ENCODE assay signal across 9 mouse cellular contexts in the genomic region with DNA sequence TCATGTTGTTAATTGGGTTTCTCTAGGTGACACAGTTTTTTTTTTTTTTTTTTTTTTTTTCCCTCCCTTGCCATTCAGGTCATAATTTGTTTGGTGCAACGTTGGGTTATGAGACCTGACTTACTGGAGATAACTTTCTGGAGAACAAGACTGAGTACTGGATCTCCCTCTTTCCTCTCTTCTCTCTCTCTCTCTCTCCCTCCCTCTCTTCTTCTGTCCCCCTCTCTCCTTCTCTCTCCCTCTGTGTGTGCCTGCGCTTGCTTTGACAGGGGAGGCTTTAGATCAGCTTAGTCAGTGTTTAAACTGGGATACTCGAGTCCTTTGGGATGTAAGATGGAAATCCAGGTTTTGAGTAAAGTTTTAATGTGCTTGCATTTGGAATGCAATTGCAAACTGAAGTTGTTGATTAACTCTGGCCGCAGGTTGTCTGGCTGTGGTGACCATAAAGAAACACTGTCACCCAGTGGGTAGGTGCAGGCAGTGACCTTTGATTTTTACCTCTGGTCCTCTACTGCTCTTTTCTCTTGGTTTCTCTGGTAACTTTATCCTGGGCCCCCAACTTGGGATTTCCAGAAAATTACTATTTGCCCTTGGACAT. TPM values are rescaled to one million over a fixed set of nuclear protein-coding genes. Genes with fewer than 3 reads are reported as not detected.
DNase-seq lines count a peak whose midpoint lies in the region; ATAC-seq and TF ChIP-seq lines count a peak whose summit lies in the region.
"Had no signal": no experiment of that assay in that cellular context is flagged by ENCODE, and none has a peak within 500 bp of the region (broad histone marks: within the 10 kb centered on the region; RNA-seq: fewer than 3 reads in every experiment).

No protein-coding gene starts in this region.

- H3K27me3 ChIP-seq in CH12.LX (replicated peaks) (no peaks in the 10 kb centered on the region), MEL (ENCODE audit: control insufficient read depth in 1 of 2, insufficient read depth in 2 of 2, low read length in 2 of 2) (no peaks in the 10 kb centered on the region)
- H3K27me3 ChIP-seq in hindbrain, postnatal 0 days (ENCODE audit: insufficient read depth, low read length), result no peaks in the 10 kb centered on the region
- H3K27me3 ChIP-seq in liver, embryonic 14.5 days (ENCODE audit: control insufficient read depth, insufficient read depth, low read length), result no peaks in the 10 kb centered on the region

- in situ Hi-C loops in CH12.LX (cut with MboI; ENCODE audit: low pct_ligation_motif_present, low pct_unique_long_range_greater_than_20kb, low sequenced_read_pairs), result loop anchor here (5.0 kb wide), 1 partner anchor 37 kb away; the partner anchor contains the start of gene Psmb6

- intact Hi-C loops in left cerebral cortex, postnatal 14 days (cut with DNase I), result loop anchor here (5.0 kb wide), 1 partner anchor 43 kb away; no protein-coding TSS in a partner anchor

- 35% methylated on average over 4 of the region's 4 CpGs for WGBS in hindbrain, postnatal 0 days
- WGBS in liver, embryonic 14.5 days (ENCODE audit: insufficient replicate concordance), result 36% methylated on average over 4 of the region's 4 CpGs

- H3K4me2 ChIP-seq in CH12.LX (ENCODE audit: insufficient read depth, low read depth, poor library complexity, severe bottlenecking), result peak overlapping the region; percentile 75
- peak overlapping the region; percentile 92 for H3K4me2 ChIP-seq in hindbrain, postnatal 0 days (ENCODE audit: low read depth, low read length)
- peak overlapping the region; percentile 91 for H3K4me2 ChIP-seq in liver, embryonic 14.5 days (ENCODE audit: low read depth)

- H3K9me3 ChIP-seq in CH12.LX (replicated peaks; ENCODE audit: low read length), result no peaks in the 10 kb centered on the region
- no peaks in the 10 kb centered on the region for H3K9me3 ChIP-seq in MEL (replicated peaks; ENCODE audit: insufficient read depth, low read length)
- no peaks in the 10 kb centered on the region for H3K9me3 ChIP-seq in hindbrain, postnatal 0 days (ENCODE audit: low read length)
- no peaks in the 10 kb centered on the region for H3K9me3 ChIP-seq in liver, embryonic 14.5 days (ENCODE audit: control insufficient read depth, low read length)

- H3K4me3 ChIP-seq in CH12.LX (replicated peaks in 1 of 3; ENCODE audit: low read depth in 2 of 3, low read length in 2 of 3, poor library complexity in 1 of 3) (peak overlapping the region in 2 of 3 experiments; percentile 82 to 97), MEL (ENCODE audit: control insufficient read depth in 1 of 2, insufficient read depth in 1 of 2, low read depth in 2 of 2, low read length in 2 of 2) (peak overlapping the region; percentile 73 to 75)
- peak overlapping the region; percentile 91 for H3K4me3 ChIP-seq in hindbrain, postnatal 0 days (ENCODE audit: low read length)
- peak overlapping the region; percentile 73 to 93 for H3K4me3 ChIP-seq in liver, embryonic 14.5 days (ENCODE audit: insufficient read depth in 1 of 2, low read depth in 2 of 2, low read length in 2 of 2)

- H3K79me2 ChIP-seq in CH12.LX (replicated peaks; ENCODE audit: control insufficient read depth, extremely low read depth, insufficient read depth, poor library complexity, severe bottlenecking) (peaks cover 17% of the 10 kb centered on the region), MEL (ENCODE audit: control insufficient read depth, insufficient read depth, low read length, poor library complexity) (peaks cover 27% of the 10 kb centered on the region)

- ATAC-seq in hindbrain, postnatal 0 days, result no peak
- ATAC-seq in liver, embryonic 14.5 days (ENCODE audit: insufficient read depth), result no peak

- peaks cover 8 to 63% of the 10 kb centered on the region in 2 experiments; a peak in 3 of 4 replicates for H3K4me1 ChIP-seq in CH12.LX (ENCODE audit: control insufficient read depth in 1 of 2, insufficient read depth in 2 of 2)
- peaks cover 0 to 28% of the 10 kb centered on the region in 2 experiments; a peak in 3 of 4 replicates for H3K4me1 ChIP-seq in MEL (ENCODE audit: control insufficient read depth in 1 of 2, insufficient read depth in 2 of 2, low read length in 2 of 2)
- peaks cover 13% of the 10 kb centered on the region for H3K4me1 ChIP-seq in hindbrain, postnatal 0 days (ENCODE audit: insufficient read depth, low read length)
- H3K4me1 ChIP-seq in liver, embryonic 14.5 days (replicated peaks; ENCODE audit: control insufficient read depth in 2 of 2, insufficient read depth in 2 of 2, low read length in 1 of 2), result peaks cover 11 to 28% of the 10 kb centered on the region in 2 experiments

- no peak for TF ChIP-seq EP300 in CH12.LX (IDR thresholded peaks at IDR 0.05; ENCODE audit: low read length)
- TF ChIP-seq EP300 in MEL (IDR thresholded peaks at IDR 0.05; ENCODE audit: low read depth in 1 of 2, low read length in 2 of 2), result no peak
- TF ChIP-seq EP300 in liver, embryonic 14.5 days (IDR thresholded peaks at IDR 0.05; ENCODE audit: low read depth), result no peak

- dilution Hi-C loops in CH12.LX (cut with MboI; ENCODE audit: extremely low pct_ligation_motif_present, extremely low pct_unique_long_range_greater_than_20kb, low sequenced_read_pairs), result no loop called here

- H3K27ac ChIP-seq in CH12.LX (ENCODE audit: insufficient read depth, low read depth) (no peak overlapping the region), MEL (ENCODE audit: control insufficient read depth, low read depth, low read length) (peak overlapping the region; percentile 20; the same call in 1 of the 2 replicates)
- H3K27ac ChIP-seq in hindbrain, postnatal 0 days, result no peak overlapping the region
- H3K27ac ChIP-seq in liver, embryonic 14.5 days, result peak overlapping the region; percentile 41; the same call in 1 of the 2 replicates

- TF ChIP-seq POLR2A in CH12.LX (IDR thresholded peaks at IDR 0.05; ENCODE audit: low read depth, low read length) (no peak), MEL (IDR thresholded peaks at IDR 0.05; ENCODE audit: control insufficient read depth in 1 of 2, insufficient read depth in 1 of 2, low read depth in 1 of 2, low read length in 2 of 2, poor library complexity in 1 of 2) (no peak)

- no peak for TF ChIP-seq CTCF in CH12.LX (conservative IDR thresholded peaks at IDR 0.05 in 1 of 2, IDR thresholded peaks at IDR 0.05 in 1 of 2; ENCODE audit: low read depth in 2 of 2, low read length in 2 of 2)
- TF ChIP-seq CTCF in MEL (IDR thresholded peaks at IDR 0.05 in 2 of 3, conservative IDR thresholded peaks at IDR 0.05 in 1 of 3; ENCODE audit: control insufficient read depth in 1 of 3, insufficient read depth in 1 of 3, low read depth in 2 of 3, low read length in 3 of 3, poor library complexity in 1 of 3, severe bottlenecking in 1 of 3), result no peak
- no peak for TF ChIP-seq CTCF in hindbrain, postnatal 0 days (IDR thresholded peaks at IDR 0.05; ENCODE audit: low read depth)
- TF ChIP-seq CTCF in liver, embryonic 14.5 days (IDR thresholded peaks at IDR 0.05; ENCODE audit: low read depth), result no peak

- no peak; the same call in 1 of the 2 replicates for TF ChIP-seq RAD21 in CH12.LX (IDR thresholded peaks at IDR 0.05; ENCODE audit: low read depth, low read length)
- no peak for TF ChIP-seq RAD21 in MEL (IDR thresholded peaks at IDR 0.05; ENCODE audit: low read depth, low read length)

- H3K36me3 ChIP-seq in CH12.LX (replicated peaks in 1 of 2; ENCODE audit: control insufficient read depth in 1 of 2, insufficient read depth in 1 of 2, low read length in 1 of 2) (peaks cover 3 to 43% of the 10 kb centered on the region in 2 experiments), MEL (ENCODE audit: control insufficient read depth in 1 of 2, insufficient read depth in 2 of 2, low read length in 2 of 2) (peaks cover 0 to 19% of the 10 kb centered on the region in 2 experiments; a peak in 2 of 4 replicates)
- H3K36me3 ChIP-seq in hindbrain, postnatal 0 days (ENCODE audit: insufficient read depth, low read length), result no peaks in the 10 kb centered on the region; the same call in 1 of the 2 replicates
- H3K36me3 ChIP-seq in liver, embryonic 14.5 days (replicated peaks; ENCODE audit: control insufficient read depth, insufficient read depth, low read depth), result no peaks in the 10 kb centered on the region

- H3K9ac ChIP-seq in CH12.LX (ENCODE audit: insufficient read depth, low read depth) (peak overlapping the region; percentile 78; the same call in 1 of the 2 replicates), MEL (ENCODE audit: control insufficient read depth, low read depth, low read length, poor library complexity, severe bottlenecking) (peak overlapping the region; percentile 83)
- H3K9ac ChIP-seq in hindbrain, postnatal 0 days (replicated peaks; ENCODE audit: low read length), result peak overlapping the region; percentile 96; the same call in 1 of the 2 replicates
- peak overlapping the region; percentile 78; the same call in 1 of the 2 replicates for H3K9ac ChIP-seq in liver, embryonic 14.5 days (replicated peaks)

- DNase-seq in CH12.LX (ENCODE audit: extremely low read depth) (no peak), MEL (ENCODE audit: low read depth, low spot score) (no peak)
- no peak for DNase-seq in hindbrain, postnatal 0 days (ENCODE audit: low spot score)
- DNase-seq in liver, embryonic 14.5 days (ENCODE audit: low read depth in 3 of 3, low spot score in 3 of 3), result no peak
- DNase-seq in right cerebral cortex, postnatal 14 days, result no peak
- DNase-seq in embryo, embryonic 10 days (ENCODE audit: low spot score), result no peak
- no peak for DNase-seq in left cerebral cortex, postnatal 14 days (ENCODE audit: low spot score in 2 of 2)

RNA-seq across cellular contexts. Expression of gene Mink1, which starts 1.7 kb away (rescaled TPM):
- total RNA-seq in CH12.LX (2012; rRNA removed) (24.3 and 31.2 TPM in 2 replicates), CH12.LX (2014; rRNA removed) (11.6 and 15.0 TPM in 2 replicates), MEL (2012; rRNA removed) (25.0 and 33.8 TPM in 2 replicates)
- polyA plus RNA-seq in CH12.LX (2012; ENCODE audit: insufficient read length, low read depth) (79.8 and 82.8 TPM in 2 replicates), MEL (2012; ENCODE audit: insufficient read depth in 1 of 2, insufficient read length in 2 of 2, low read depth in 1 of 2, low replicate concordance in 2 of 2, missing spikeins in 1 of 2) (100 to 1,000 TPM in 1 of 2 experiments, 10 to 100 TPM in 1; 57.3 to 230 TPM)
- 56.6 and 73.3 TPM in 2 replicates for total RNA-seq in hindbrain, postnatal 0 days (2014; rRNA removed)
- 13.6 and 15.2 TPM in 2 replicates for polyA plus RNA-seq in hindbrain, postnatal 0 days (2015; fragmentation: Nextera tagmentation; extraction: Ambion mirVana)
- 13.7 and 14.1 TPM in 2 replicates for polyA plus RNA-seq in liver, embryonic 14.5 days (2012; rRNA removed)
- polyA plus RNA-seq in liver, embryonic 14.5 days (2014; fragmentation: Nextera tagmentation; extraction: Ambion mirVana), result 3.7 and 5.0 TPM in 2 replicates
- total RNA-seq in left cerebral cortex, postnatal 14 days (2021), result 100 to 1,000 TPM; 346 to 351 TPM

RNA-seq across cellular contexts. Expression of gene Pld2, which starts 24.5 kb away (rescaled TPM):
- total RNA-seq in CH12.LX (2012; rRNA removed) (4.0 and 4.8 TPM in 2 replicates), CH12.LX (2014; rRNA removed) (3.1 and 3.4 TPM in 2 replicates), MEL (2012; rRNA removed) (0.07 and 0.15 TPM in 2 replicates)
- polyA plus RNA-seq in CH12.LX (2012; ENCODE audit: insufficient read length, low read depth) (6.6 and 6.7 TPM in 2 replicates), MEL (2012; ENCODE audit: insufficient read depth in 1 of 2, insufficient read length in 2 of 2, low read depth in 1 of 2, low replicate concordance in 2 of 2, missing spikeins in 1 of 2) (under 1 TPM in 1 of 2 experiments, not detected in 1; 0.39 TPM)
- 46.0 and 64.3 TPM in 2 replicates for total RNA-seq in hindbrain, postnatal 0 days (2014; rRNA removed)
- 17.7 and 19.1 TPM in 2 replicates for polyA plus RNA-seq in hindbrain, postnatal 0 days (2015; fragmentation: Nextera tagmentation; extraction: Ambion mirVana)
- polyA plus RNA-seq in liver, embryonic 14.5 days (2012; rRNA removed), result 1.9 and 2.6 TPM in 2 replicates
- 1.3 and 1.5 TPM in 2 replicates for polyA plus RNA-seq in liver, embryonic 14.5 days (2014; fragmentation: Nextera tagmentation; extraction: Ambion mirVana)
- total RNA-seq in left cerebral cortex, postnatal 14 days (2021), result 10 to 100 TPM; 14.8 to 17.4 TPM

RNA-seq across cellular contexts. Expression of gene Gm40193, which starts 31.6 kb away (rescaled TPM):
- total RNA-seq in CH12.LX (2012; rRNA removed) (not detected in 2 replicates), CH12.LX (2014; rRNA removed) (not detected in 2 replicates), MEL (2012; rRNA removed) (not detected in 2 replicates)
- polyA plus RNA-seq in CH12.LX (2012; ENCODE audit: insufficient read length, low read depth) (not detected in 2 replicates), MEL (2012; ENCODE audit: insufficient read depth in 1 of 2, insufficient read length in 2 of 2, low read depth in 1 of 2, low replicate concordance in 2 of 2, missing spikeins in 1 of 2) (not detected)
- total RNA-seq in hindbrain, postnatal 0 days (2014; rRNA removed), result not detected in 2 replicates
- polyA plus RNA-seq in hindbrain, postnatal 0 days (2015; fragmentation: Nextera tagmentation; extraction: Ambion mirVana), result not detected in 2 replicates
- not detected in 2 replicates for polyA plus RNA-seq in liver, embryonic 14.5 days (2012; rRNA removed)
- not detected in 2 replicates for polyA plus RNA-seq in liver, embryonic 14.5 days (2014; fragmentation: Nextera tagmentation; extraction: Ambion mirVana)
- not detected for total RNA-seq in left cerebral cortex, postnatal 14 days (2021)
- total RNA-seq: adrenal gland, postnatal 4 days had no signal
- polyA plus RNA-seq: spleen, adult 2 months had no signal

RNA-seq across cellular contexts. Expression of gene Psmb6, which starts 39.2 kb away (rescaled TPM):
- total RNA-seq in CH12.LX (2012; rRNA removed) (921 and 922 TPM in 2 replicates), CH12.LX (2014; rRNA removed) (749 and 831 TPM in 2 replicates), MEL (2012; rRNA removed) (602 and 671 TPM in 2 replicates)
- polyA plus RNA-seq in CH12.LX (2012; ENCODE audit: insufficient read length, low read depth) (779 and 831 TPM in 2 replicates), MEL (2012; ENCODE audit: insufficient read depth in 1 of 2, insufficient read length in 2 of 2, low read depth in 1 of 2, low replicate concordance in 2 of 2, missing spikeins in 1 of 2) (100 to 1,000 TPM in 1 of 2 experiments, not detected in 1; 462 TPM)
- 409 and 504 TPM in 2 replicates for total RNA-seq in hindbrain, postnatal 0 days (2014; rRNA removed)
- 829 and 887 TPM in 2 replicates for polyA plus RNA-seq in hindbrain, postnatal 0 days (2015; fragmentation: Nextera tagmentation; extraction: Ambion mirVana)
- 155 and 171 TPM in 2 replicates for polyA plus RNA-seq in liver, embryonic 14.5 days (2012; rRNA removed)
- polyA plus RNA-seq in liver, embryonic 14.5 days (2014; fragmentation: Nextera tagmentation; extraction: Ambion mirVana), result 345 and 363 TPM in 2 replicates
- 100 to 1,000 TPM; 181 to 196 TPM for total RNA-seq in left cerebral cortex, postnatal 14 days (2021)

RNA-seq across cellular contexts. Expression of gene Gltpd2, which starts 45.4 kb away (rescaled TPM):
- total RNA-seq in CH12.LX (2012; rRNA removed), result not detected in 2 replicates
- not detected in 2 replicates for total RNA-seq in CH12.LX (2014; rRNA removed)
- 0.19 TPM in 1 of 2 replicates, not detected in the other for polyA plus RNA-seq in CH12.LX (2012; ENCODE audit: insufficient read length, low read depth)
- total RNA-seq in MEL (2012; rRNA removed), result not detected in 2 replicates
- polyA plus RNA-seq in MEL (2012; ENCODE audit: insufficient read depth in 1 of 2, insufficient read length in 2 of 2, low read depth in 1 of 2, low replicate concordance in 2 of 2, missing spikeins in 1 of 2), result under 1 TPM in 1 of 2 experiments, not detected in 1; 0.06 TPM
- not detected in 2 replicates for total RNA-seq in hindbrain, postnatal 0 days (2014; rRNA removed)
- polyA plus RNA-seq in hindbrain, postnatal 0 days (2015; fragmentation: Nextera tagmentation; extraction: Ambion mirVana), result 0.24 and 0.31 TPM in 2 replicates
- polyA plus RNA-seq in liver, embryonic 14.5 days (2012; rRNA removed), result 11.2 and 15.7 TPM in 2 replicates
- 18.4 and 20.3 TPM in 2 replicates for polyA plus RNA-seq in liver, embryonic 14.5 days (2014; fragmentation: Nextera tagmentation; extraction: Ambion mirVana)
- not detected for total RNA-seq in left cerebral cortex, postnatal 14 days (2021)

Comparison
In these comparisons a context has a peak if more than half of its experiments do, and no peak if none do; other contexts are left out.
1. H3K27ac ChIP-seq: peak in MEL (single experiment) and liver, embryonic 14.5 days (single experiment); none in CH12.LX (single experiment) and hindbrain, postnatal 0 days (single experiment).
2. Of the 35 proteins assayed by ChIP-seq in both MEL and CH12.LX: peak only in MEL: none; only in CH12.LX: CHD1; in both: ZNF384; in neither: 33.
3. Peak in every context shown above with its lines, with median percentiles within 50 percentile points of each other: H3K4me2 ChIP-seq, H3K4me3 ChIP-seq and H3K9ac ChIP-seq.